Mouse (Mus musculus) neural tube, embryonic 14.5 days (tissue): Measurements from ENCODE around the gene Iffo1. TPM values are rescaled to one million over a fixed set of nuclear protein-coding genes. Genes with fewer than 3 reads are reported as not detected.

Experiments used
- ATAC-seq: fragments of 200-750 bp; cut with Nextera tagmentation; 2 replicates; pipeline ENCODE4 v1.8.0; 2017; ENCODE audit warnings: low read depth, mild to moderate bottlenecking, moderate TSS enrichment, moderate library complexity
- H3K27ac ChIP-seq: fragments of 300-500 bp; sonication (generic); 2 replicates; pipeline ENCODE4 v1.5.1; 2014; ENCODE audit warnings: low read depth, mild to moderate bottlenecking, control low read depth, low read length, moderate library complexity, mixed read lengths
- H3K27me3 ChIP-seq: fragments of 300-500 bp; sonication (generic); 2 replicates; pipeline ENCODE4 v1.6.1; 2014; ENCODE audit warnings: low read length; ENCODE audit not compliant: control insufficient read depth, insufficient read depth
- H3K36me3 ChIP-seq: fragments of 300-500 bp; sonication (generic); 2 replicates; pipeline ENCODE4 v1.6.1; 2014; ENCODE audit warnings: low read length, mixed read lengths; ENCODE audit not compliant: control insufficient read depth, insufficient read depth
- H3K4me1 ChIP-seq: fragments of 300-500 bp; sonication (generic); 2 replicates; pipeline ENCODE4 v1.6.1; 2014; ENCODE audit warnings: low read length; ENCODE audit not compliant: control insufficient read depth, insufficient read depth
- H3K4me2 ChIP-seq: fragments of 300-500 bp; sonication (generic); 2 replicates; pipeline ENCODE4 v1.6.1; 2014; ENCODE audit warnings: mild to moderate bottlenecking, low read depth, low read length, control low read depth
- H3K4me3 ChIP-seq: fragments of 300-500 bp; sonication (generic); 2 replicates; pipeline ENCODE4 v1.5.1; 2014; ENCODE audit warnings: low read depth, low read length, control low read depth, mixed read lengths
- H3K9ac ChIP-seq: fragments of 300-500 bp; sonication (generic); replicated peaks from 2 replicates; pipeline ENCODE4 v1.6.1; 2014; ENCODE audit warnings: low read depth, mild to moderate bottlenecking, control low read depth, low read length, mixed read lengths
- H3K9me3 ChIP-seq: fragments of 300-500 bp; sonication (generic); 2 replicates; pipeline ENCODE4 v1.6.1; 2016; ENCODE audit warnings: low read length; ENCODE audit not compliant: control insufficient read depth
- WGBS: fragments of 180-500 bp; shearing (Covaris S2); extraction: QIAGEN DNeasy Blood & Tissue Kit; methylation state at CpG from one replicate; pipeline ENCODE4 v1.1.7; 2014; 5-methylcytosine and 5-hydroxymethylcytosine counted together
- microRNA-seq: library from miRNA; unstranded; fragments of <30 nt; microRNA quantifications from one replicate; pipeline ENCODE4, GENCODE M21; 2016
- polyA plus RNA-seq: library from polyadenylated mRNA; unstranded; fragments of >200 nt; fragmentation: Nextera tagmentation; extraction: Ambion mirVana; gene quantifications from 2 replicates; pipeline ENCODE4 v1.2.1, GENCODE M21; 2014

Iffo1 gene
- polyA plus RNA-seq, 1 experiment from 2014 or later = 18.3 TPM

GRCm38 (mm10) chr6:125192841-125193240, 47.8 kb downstream of the Iffo1 start:
- no peaks in the 10 kb centered on the region for H3K27me3 ChIP-seq
- H3K4me3 ChIP-seq = peak overlapping the region; percentile 66
- peak overlapping the region; percentile 70 for H3K9ac ChIP-seq
- peaks cover 6% of the 10 kb centered on the region; the same call in 1 of the 2 replicates for H3K4me1 ChIP-seq
- WGBS = 48% methylated on average over 5 of the region's 5 CpGs
- peak overlapping the region; percentile 97 for H3K27ac ChIP-seq
- ATAC-seq = no peak
- peak overlapping the region; percentile 90 for H3K4me2 ChIP-seq
- no peaks in the 10 kb centered on the region for H3K9me3 ChIP-seq
- peaks cover 6% of the 10 kb centered on the region; the same call in 1 of the 2 replicates for H3K36me3 ChIP-seq

GRCm38 (mm10) chr6:125193390-125193789, 48.3 kb downstream of the Iffo1 start:
- no peak overlapping the region for H3K27ac ChIP-seq
- ATAC-seq = no peak
- no peak overlapping the region for H3K4me2 ChIP-seq
- 76% methylated on average over 7 of the region's 7 CpGs for WGBS
- no peak overlapping the region for H3K9ac ChIP-seq
- H3K4me1 ChIP-seq = peaks cover 6% of the 10 kb centered on the region; the same call in 1 of the 2 replicates
- H3K36me3 ChIP-seq = 0 out of 2 replicates have a peak, but pooled peaks cover 5% of the 10 kb centered on the region
- no peak overlapping the region for H3K4me3 ChIP-seq
- H3K9me3 ChIP-seq = no peaks in the 10 kb centered on the region
- H3K27me3 ChIP-seq = no peaks in the 10 kb centered on the region

- Histone ChIP-seq H3K9me3 (no peaks in the 10 kb centered on the region), H3K27ac (no peak overlapping the region), H3K4me2 (no peak overlapping the region), H3K9ac (no peak overlapping the region), H3K4me1 (peaks cover 6% of the 10 kb centered on the region; the same call in 1 of the 2 replicates), H3K36me3 (0 out of 2 replicates have a peak, but pooled peaks cover 5% of the 10 kb centered on the region), H3K27me3 (no peaks in the 10 kb centered on the region), H3K4me3 (no peak overlapping the region)
- WGBS = 9% methylated on average over 1 of the region's 1 CpGs
- ATAC-seq = no peak
These were observed 50.6 kb downstream of the Iffo1 start for GRCm38 (mm10) chr6:125195541-125196075.

- H3K36me3 ChIP-seq = 0 out of 2 replicates have a peak, but pooled peaks cover 5% of the 10 kb centered on the region
- WGBS = 54% methylated on average over 3 of the region's 3 CpGs
- ATAC-seq = no peak
- no peak overlapping the region for H3K4me3 ChIP-seq
- no peaks in the 10 kb centered on the region for H3K9me3 ChIP-seq
- H3K4me1 ChIP-seq = peaks cover 6% of the 10 kb centered on the region; the same call in 1 of the 2 replicates
- H3K27ac ChIP-seq = no peak overlapping the region
- no peaks in the 10 kb centered on the region for H3K27me3 ChIP-seq
- no peak overlapping the region for H3K4me2 ChIP-seq
- H3K9ac ChIP-seq = no peak overlapping the region
These were observed 51.3 kb downstream of the Iffo1 start for GRCm38 (mm10) chr6:125196301-125196700.

- Histone ChIP-seq H3K4me3 (no peak overlapping the region), H3K27ac (no peak overlapping the region), H3K9me3 (no peaks in the 10 kb centered on the region), H3K9ac (no peak overlapping the region), H3K27me3 (no peaks in the 10 kb centered on the region), H3K4me2 (no peak overlapping the region), H3K36me3 (0 out of 2 replicates have a peak, but pooled peaks cover 5% of the 10 kb centered on the region), H3K4me1 (peaks cover 6% of the 10 kb centered on the region; the same call in 1 of the 2 replicates)
- no peak for ATAC-seq
- 88% methylated on average over 5 of the region's 5 CpGs for WGBS
These were observed 52.1 kb downstream of the Iffo1 start for GRCm38 (mm10) chr6:125197166-125197565.

GRCm38 (mm10) chr6:125210436-125210835, 65.4 kb downstream of the Iffo1 start:
- Histone ChIP-seq H3K4me3 (no peak overlapping the region), H3K4me2 (no peak overlapping the region), H3K27me3 (no peaks in the 10 kb centered on the region), H3K4me1 (no peaks in the 10 kb centered on the region), H3K36me3 (no peaks in the 10 kb centered on the region), H3K9me3 (no peaks in the 10 kb centered on the region), H3K27ac (no peak overlapping the region), H3K9ac (no peak overlapping the region)
- WGBS = 85% methylated on average over 1 of the region's 1 CpGs
- no peak for ATAC-seq

Small RNA genes within 50 kb of the gene (microRNA-seq; reads per million reads assigned to microRNA genes)
- gene Mir3098 (not detected), gene Mir7045 (not detected)

Other genes with a start within 250 kb of the Iffo1 start
- gene Lag3, start 233.5 kb upstream of the Iffo1 start, polyA plus RNA-seq = 2.6 and 3.4 TPM in 2 replicates
- 664 and 670 TPM in 2 replicates for gene Ptms, start 225.1 kb upstream of the Iffo1 start, polyA plus RNA-seq
- 560 and 584 TPM in 2 replicates for gene Mlf2, start 213.9 kb upstream of the Iffo1 start, polyA plus RNA-seq
- 89.5 and 93.8 TPM in 2 replicates for gene Cops7a, start 179.7 kb upstream of the Iffo1 start, polyA plus RNA-seq
- gene Pianp, start 148.5 kb upstream of the Iffo1 start, polyA plus RNA-seq = 41.3 and 62.3 TPM in 2 replicates
- gene Zfp384, start 136.1 kb upstream of the Iffo1 start, polyA plus RNA-seq = 12.3 and 16.5 TPM in 2 replicates
- gene Ing4, start 105.5 kb upstream of the Iffo1 start, polyA plus RNA-seq = 105 and 116 TPM in 2 replicates
- 16.8 and 19.8 TPM in 2 replicates for gene Acrbp, start 95.6 kb upstream of the Iffo1 start, polyA plus RNA-seq
- 0.70 and 0.91 TPM in 2 replicates for gene Lpar5, start 77.3 kb upstream of the Iffo1 start, polyA plus RNA-seq
- 72.1 and 82.2 TPM in 2 replicates for gene Chd4, start 49.3 kb upstream of the Iffo1 start, polyA plus RNA-seq
- 45.0 and 49.6 TPM in 2 replicates for gene Nop2, start 13.3 kb upstream of the Iffo1 start, polyA plus RNA-seq
- 1,265 and 1,492 TPM in 2 replicates for gene Gapdh, start 21.2 kb downstream of the Iffo1 start, polyA plus RNA-seq
- 22.6 and 46.4 TPM in 2 replicates for gene Ncapd2, start 46.5 kb downstream of the Iffo1 start, polyA plus RNA-seq
- gene Mrpl51, start 46.6 kb downstream of the Iffo1 start, polyA plus RNA-seq = 135 and 138 TPM in 2 replicates
- 14.1 and 21.2 TPM in 2 replicates for gene Vamp1, start 70.3 kb downstream of the Iffo1 start, polyA plus RNA-seq
- 5.0 and 5.1 TPM in 2 replicates for gene Tapbpl, start 86.6 kb downstream of the Iffo1 start, polyA plus RNA-seq
- gene Cd27, start 91.8 kb downstream of the Iffo1 start, polyA plus RNA-seq = 1.0 and 2.5 TPM in 2 replicates
- not detected in 2 replicates for gene Tuba3a, start 140.8 kb downstream of the Iffo1 start, polyA plus RNA-seq
- gene Ltbr, start 168.6 kb downstream of the Iffo1 start, polyA plus RNA-seq = 11.0 and 14.8 TPM in 2 replicates
- 0.67 and 0.77 TPM in 2 replicates for gene Scnn1a, start 175.4 kb downstream of the Iffo1 start, polyA plus RNA-seq
- 6.5 and 15.0 TPM in 2 replicates for gene Tnfrsf1a, start 204.1 kb downstream of the Iffo1 start, polyA plus RNA-seq
- 0.09 and 0.13 TPM in 2 replicates for gene Plekhg6, start 235.6 kb downstream of the Iffo1 start, polyA plus RNA-seq